Mouse (Mus musculus): Measurements from ENCODE around the gene Ksr2.

GRCm38 (mm10) chr5:117717120-117717519 is 303.3 kb downstream of the Ksr2 start:
- TF ChIP-seq TAL1 (IDR thresholded peaks at IDR 0.05; ENCODE audit: low read length) = no peak
- no peak for TF ChIP-seq GATA1 (IDR thresholded peaks at IDR 0.05; ENCODE audit: low read length)

Data from erythroblast, embryonic 14.5 days (primary cell).